Mouse (Mus musculus) liver, adult 10 weeks (tissue): ENCODE data around the gene Cilp. TPM values are rescaled to one million over a fixed set of nuclear protein-coding genes. Genes with fewer than 3 reads are reported as not detected.

Source experiments
- polyA plus RNA-seq: library from polyadenylated mRNA; stranded (reverse); fragments of 350-450 nt; fragmentation: Illumina TruSeq; extraction: RNeasy Lipid Tissue Mini Kit (QIAGEN cat#74804); gene quantifications from one replicate; pipeline ENCODE4 v1.2.3, GENCODE M21; 2014; ENCODE audit warnings: low read depth, low replicate concordance

Cilp gene
- 0.21 TPM for polyA plus RNA-seq

DNA sequence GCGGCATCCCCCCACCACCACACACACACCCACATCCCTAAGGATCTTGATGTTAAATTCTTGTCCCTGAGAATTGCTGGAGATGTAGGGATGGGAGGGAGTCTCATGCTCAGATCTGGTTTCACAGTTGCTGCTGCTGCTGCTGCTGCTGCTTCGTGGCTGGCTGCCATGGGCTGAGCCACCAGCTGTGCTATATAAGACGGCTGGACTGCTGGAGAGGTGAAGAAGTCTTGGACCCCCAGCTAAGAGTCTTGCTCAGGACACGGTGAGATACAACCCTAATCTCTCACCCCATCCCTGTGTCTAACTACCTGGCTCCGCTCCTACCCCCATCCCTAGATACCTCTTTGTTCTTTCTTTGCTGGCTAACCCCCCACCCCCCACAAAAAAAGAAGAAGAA is at the start of gene Cilp:
Gene Cilp, plus strand, starts transcription at position 222 of the 400 bp plus-strand sequence.

DNA sequence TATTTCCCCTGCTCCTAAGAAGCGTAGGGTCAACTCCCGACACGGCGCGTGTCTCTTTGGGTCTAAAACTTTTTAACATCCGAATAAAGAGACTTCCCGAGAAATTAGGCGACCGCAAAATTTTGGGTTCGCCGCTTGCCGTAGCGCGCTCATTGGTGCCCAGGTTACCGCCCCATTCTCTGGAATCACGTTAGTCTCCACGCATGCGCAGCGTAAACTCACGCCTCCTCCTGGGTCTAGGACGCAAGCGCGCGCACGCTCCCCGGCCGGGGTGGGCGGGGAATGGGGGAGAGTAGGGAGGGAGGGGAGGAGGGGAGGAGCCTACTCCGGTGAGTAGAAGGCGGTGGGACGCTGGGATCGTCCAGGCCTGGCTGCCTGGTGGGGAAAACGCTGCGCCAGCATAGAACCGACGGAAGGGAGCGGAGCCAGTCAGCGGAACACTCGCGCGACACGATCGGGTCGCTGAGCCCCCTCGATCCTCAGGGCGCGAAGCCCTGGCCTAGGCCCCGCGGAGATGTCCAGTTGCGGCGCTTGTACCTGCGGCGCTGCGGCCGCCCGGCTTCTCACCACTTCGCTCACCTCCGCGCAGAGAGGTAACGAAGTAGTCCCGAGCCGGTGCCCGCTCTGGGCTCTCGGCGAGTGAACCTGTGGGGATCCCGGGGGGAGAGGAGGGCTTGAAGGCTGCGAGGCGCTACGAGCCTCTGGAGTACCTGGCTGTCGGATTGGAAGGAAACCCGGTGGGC is 29.2 kb downstream of the Cilp start, which contains the start of gene Clpx:
Gene Clpx, plus strand, starts transcription at position 288 of the 743 bp plus-strand sequence.

Other genes with a start within 250 kb of the Cilp start
- gene Hacd3, start 243.5 kb upstream of the Cilp start, polyA plus RNA-seq = 187 TPM
- 42.6 TPM for gene Dpp8, start 232.8 kb upstream of the Cilp start, polyA plus RNA-seq
- 0.13 TPM for gene Igdcc4, start 163.7 kb upstream of the Cilp start, polyA plus RNA-seq
- gene Igdcc3, start 124.0 kb upstream of the Cilp start, polyA plus RNA-seq = not detected
- gene Parp16, start 69.8 kb upstream of the Cilp start, polyA plus RNA-seq = 10.5 TPM
- 578 TPM for gene Clpx, start 29.1 kb downstream of the Cilp start, polyA plus RNA-seq
- 4.7 TPM for gene Pdcd7, start 80.9 kb downstream of the Cilp start, polyA plus RNA-seq
- not detected for gene Ubap1l, start 95.9 kb downstream of the Cilp start, polyA plus RNA-seq
- gene Kbtbd13, start 126.5 kb downstream of the Cilp start, polyA plus RNA-seq = 0.16 TPM
- gene Rasl12, start 133.3 kb downstream of the Cilp start, polyA plus RNA-seq = not detected
- 6.3 TPM for gene Slc51b, start 157.8 kb downstream of the Cilp start, polyA plus RNA-seq
- gene Mtfmt, start 170.6 kb downstream of the Cilp start, polyA plus RNA-seq = 10.0 TPM
- 57.9 TPM for gene Spg21, start 195.8 kb downstream of the Cilp start, polyA plus RNA-seq